Mouse (Mus musculus) testis, adult 2 months (tissue): ENCODE results near the gene Gps1.
A peak's percentile ranks its signal among the peaks of the same experiment; 100 is the strongest.

Experiments used
- CTCF ChIP-seq: fragments of 200-500 bp; IDR thresholded peaks from 2 replicates; pipeline ENCODE4 v1.5.1; 2012; ENCODE audit warnings: low read depth, mild to moderate bottlenecking, inconsistent platforms, low read length, moderate library complexity; ENCODE audit not compliant: control insufficient read depth, insufficient read depth, insufficient replicate concordance
- POLR2A ChIP-seq: fragments of 200-500 bp; IDR thresholded peaks from 2 replicates; pipeline ENCODE4 v1.6.1; 2012; ENCODE audit warnings: low read depth, mild to moderate bottlenecking, inconsistent platforms, low read length, moderate library complexity; ENCODE audit not compliant: control insufficient read depth

GRCm38 (mm10) chr11:120775774-120776469 is 8.2 kb upstream of the Gps1 start:
- no peak for TF ChIP-seq POLR2A
- TF ChIP-seq CTCF, result peak; percentile 100
